Mouse (Mus musculus): ENCODE data around the gene Ccdc6.

The Ccdc6 gene

GRCm38 (mm10) chr10:70095031-70095470 is 1.9 kb upstream of the Ccdc6 start:
- peak; percentile 45 to 64 for DNase-seq

GRCm38 (mm10) chr10:70095506-70096270 is 1.2 kb upstream of the Ccdc6 start:
- no peak for DNase-seq

GRCm38 (mm10) chr10:70097291-70097901 is 475 bp downstream of the Ccdc6 start:
- peak in 1 of 2 experiments; percentile 60 for DNase-seq

GRCm38 (mm10) chr10:70097911-70098569 is 1.1 kb downstream of the Ccdc6 start:
- DNase-seq, result peak; percentile 48 to 51

- no peak for DNase-seq
Observed at GRCm38 (mm10) chr10:70098626-70099025, 1.7 kb downstream of the Ccdc6 start.

GRCm38 (mm10) chr10:70099052-70099451 is 2.1 kb downstream of the Ccdc6 start:
- no peak for DNase-seq

GRCm38 (mm10) chr10:70102086-70102485 is 5.2 kb downstream of the Ccdc6 start:
- no peak for DNase-seq

GRCm38 (mm10) chr10:70108016-70108415 is 11.1 kb downstream of the Ccdc6 start:
- no peak for DNase-seq

GRCm38 (mm10) chr10:70109974-70110373 is 13.1 kb downstream of the Ccdc6 start:
- DNase-seq, result no peak

GRCm38 (mm10) chr10:70110815-70111214 is 13.9 kb downstream of the Ccdc6 start:
- DNase-seq, result no peak

GRCm38 (mm10) chr10:70111643-70112042 is 14.7 kb downstream of the Ccdc6 start:
- DNase-seq, result no peak

GRCm38 (mm10) chr10:70114048-70114635 is 17.2 kb downstream of the Ccdc6 start:
- DNase-seq, result no peak

- no peak for DNase-seq
Observed at GRCm38 (mm10) chr10:70116454-70116853, 19.5 kb downstream of the Ccdc6 start.

GRCm38 (mm10) chr10:70119451-70119850 is 22.5 kb downstream of the Ccdc6 start:
- no peak for DNase-seq

- DNase-seq, result no peak
Observed at GRCm38 (mm10) chr10:70119851-70120370, 23.0 kb downstream of the Ccdc6 start.

GRCm38 (mm10) chr10:70120671-70121405 is 23.9 kb downstream of the Ccdc6 start:
- DNase-seq, result peak in 1 of 2 experiments; percentile 15

GRCm38 (mm10) chr10:70121406-70121695 is 24.4 kb downstream of the Ccdc6 start:
- DNase-seq, result no peak

GRCm38 (mm10) chr10:70123454-70123853 is 26.5 kb downstream of the Ccdc6 start:
- DNase-seq, result no peak

GRCm38 (mm10) chr10:70125491-70125890 is 28.6 kb downstream of the Ccdc6 start:
- no peak for DNase-seq

- no peak for DNase-seq
Observed at GRCm38 (mm10) chr10:70127273-70127672, 30.4 kb downstream of the Ccdc6 start.

GRCm38 (mm10) chr10:70128408-70128807 is 31.5 kb downstream of the Ccdc6 start:
- no peak for DNase-seq

- no peak for DNase-seq
Observed at GRCm38 (mm10) chr10:70132087-70132560, 35.2 kb downstream of the Ccdc6 start.

Measured in thymus, adult 18-20 months (tissue).